14 mouse cellular contexts compared by ENCODE assay signal in genomic region chr5:99329065-99329464, GRCm38 (mm10).
DNase-seq lines count a peak whose midpoint lies in the region; ATAC-seq lines count a peak whose summit lies in the region.
"Had no signal": no experiment of that assay in that cellular context is flagged by ENCODE, and none has a peak within 500 bp of the region (broad histone marks: within the 10 kb centered on the region; RNA-seq: fewer than 3 reads in every experiment).

No protein-coding gene starts in this region.

- H3K4me2 ChIP-seq in intestine, embryonic 14.5 days (ENCODE audit: low read length): no peak overlapping the region
- H3K4me2 ChIP-seq in stomach, embryonic 15.5 days: no peak overlapping the region
- H3K4me2 ChIP-seq: forebrain, embryonic 15.5 days; liver, embryonic 15.5 days; midbrain, embryonic 11.5 days had no signal

- DNase-seq in lung, adult 18-20 months: peak; percentile 29 to 34
- DNase-seq in lung, postnatal 4 days: no peak
- peak; percentile 71 for DNase-seq in intestine, embryonic 14.5 days (ENCODE audit: low spot score)
- DNase-seq in kidney, adult 9 months: peak; percentile 62
- no peak for DNase-seq in adrenal gland, postnatal 25 days
- no peak for DNase-seq in spleen, adult 12 weeks (ENCODE audit: low spot score)
- DNase-seq: cerebellum, adult 11-12 months; gastrocnemius, postnatal 10 days; right cerebral cortex, postnatal 25 days had no signal

- no peak overlapping the region for H3K27ac ChIP-seq in intestine, embryonic 14.5 days (ENCODE audit: low read depth)
- peak overlapping the region; percentile 54; the same call in 1 of the 2 replicates for H3K27ac ChIP-seq in stomach, embryonic 15.5 days
- H3K27ac ChIP-seq: forebrain, embryonic 15.5 days; heart, embryonic 10.5 days; liver, embryonic 15.5 days had no signal

- H3K27me3 ChIP-seq in intestine, embryonic 14.5 days (replicated peaks; ENCODE audit: control insufficient read depth, insufficient read depth, low read length): no peaks in the 10 kb centered on the region
- no peaks in the 10 kb centered on the region for H3K27me3 ChIP-seq in stomach, embryonic 15.5 days (replicated peaks)
- H3K27me3 ChIP-seq: forebrain, embryonic 15.5 days; liver, embryonic 15.5 days had no signal

- H3K4me3 ChIP-seq in intestine, embryonic 14.5 days (ENCODE audit: low read depth, low read length): no peak overlapping the region
- H3K4me3 ChIP-seq in stomach, embryonic 15.5 days (replicated peaks): no peak overlapping the region
- H3K4me3 ChIP-seq: forebrain, embryonic 15.5 days; heart, embryonic 10.5 days; liver, embryonic 15.5 days had no signal

- H3K36me3 ChIP-seq in intestine, embryonic 14.5 days (ENCODE audit: control insufficient read depth, insufficient read depth, low read length): no peaks in the 10 kb centered on the region
- H3K36me3 ChIP-seq in stomach, embryonic 15.5 days: no peaks in the 10 kb centered on the region
- H3K36me3 ChIP-seq: forebrain, embryonic 15.5 days; heart, embryonic 10.5 days; liver, embryonic 15.5 days had no signal

- peak; percentile 87 for ATAC-seq in intestine, embryonic 14.5 days (replicated peaks; ENCODE audit: low FRiP score, low TSS enrichment, low read depth)
- ATAC-seq in stomach, embryonic 15.5 days (ENCODE audit: insufficient read depth, low FRiP score, low read depth): peak; percentile 77
- ATAC-seq: forebrain, embryonic 15.5 days had no signal

- no peak overlapping the region for H3K9ac ChIP-seq in intestine, embryonic 14.5 days (ENCODE audit: low read length)
- H3K9ac ChIP-seq in stomach, embryonic 15.5 days: no peak overlapping the region
- H3K9ac ChIP-seq: forebrain, embryonic 15.5 days; liver, embryonic 15.5 days had no signal

- no peaks in the 10 kb centered on the region for H3K9me3 ChIP-seq in intestine, embryonic 14.5 days (ENCODE audit: control insufficient read depth, low read length)
- no peaks in the 10 kb centered on the region for H3K9me3 ChIP-seq in stomach, embryonic 15.5 days
- H3K9me3 ChIP-seq: forebrain, embryonic 15.5 days; heart, embryonic 10.5 days; liver, embryonic 15.5 days had no signal

- H3K4me1 ChIP-seq in intestine, embryonic 14.5 days (replicated peaks; ENCODE audit: control insufficient read depth, insufficient read depth, low read length): no peaks in the 10 kb centered on the region
- H3K4me1 ChIP-seq in stomach, embryonic 15.5 days: no peaks in the 10 kb centered on the region
- H3K4me1 ChIP-seq: forebrain, embryonic 15.5 days; liver, embryonic 15.5 days had no signal

- 47% methylated on average over 6 of the region's 6 CpGs for WGBS in intestine, embryonic 14.5 days
- 48% methylated on average over 6 of the region's 6 CpGs for WGBS in stomach, embryonic 15.5 days

Comparison
In these comparisons a context has a peak if more than half of its experiments do, and no peak if none do; other contexts are left out.
1. DNase-seq: peak in lung, adult 18-20 months (2 of 2), intestine, embryonic 14.5 days (single experiment) and kidney, adult 9 months (single experiment); none in lung, postnatal 4 days (0 of 2), adrenal gland, postnatal 25 days (single experiment) and spleen, adult 12 weeks (single experiment).